Mouse (Mus musculus) erythroblast, embryonic 14.5 days (primary cell): Measurements from ENCODE around the gene Olfr1184. TPM values are rescaled to one million over a fixed set of nuclear protein-coding genes. Genes with fewer than 3 reads are reported as not detected.
"Not testable (repeated sequence)": the region's sequence is repeated elsewhere in the genome, so short reads cannot be mapped to it uniquely, and the experiment has no call there.

ENCODE experiments used
- H3K27me3 ChIP-seq: 2 replicates; pipeline ENCODE4 v1.6.1; 2012; ENCODE audit warnings: inconsistent platforms; ENCODE audit not compliant: control insufficient read depth
- H3K36me3 ChIP-seq: 2 replicates; pipeline ENCODE4 v1.6.1; 2012; ENCODE audit warnings: mild to moderate bottlenecking, inconsistent platforms; ENCODE audit not compliant: control insufficient read depth
- H3K4me1 ChIP-seq: 2 replicates; pipeline ENCODE4 v1.6.1; 2012; ENCODE audit warnings: inconsistent platforms; ENCODE audit not compliant: control insufficient read depth
- H3K4me3 ChIP-seq: replicated peaks from 2 replicates; pipeline ENCODE3; 2012; ENCODE audit warnings: moderate library complexity, mild to moderate bottlenecking, inconsistent platforms
- H3K9me3 ChIP-seq: 2 replicates; pipeline ENCODE4 v1.6.1; 2012; ENCODE audit warnings: low read length, inconsistent platforms, mixed read lengths; ENCODE audit not compliant: control insufficient read depth
- GATA1 ChIP-seq: IDR thresholded peaks from 2 replicates; pipeline ENCODE4 v1.6.1; 2012; ENCODE audit warnings: low read length, inconsistent platforms, mixed read lengths
- TAL1 ChIP-seq: IDR thresholded peaks from 3 replicates; pipeline ENCODE4 v1.6.1; 2012; ENCODE audit warnings: low read length, inconsistent platforms, mixed read lengths
- polyA plus RNA-seq: library from polyadenylated mRNA; stranded (reverse); fragments of >175 nt; gene quantifications from 2 replicates; pipeline ENCODE4 v1.2.3, GENCODE M21; 2012

The Olfr1184 gene
- 0.01 TPM in 1 of 2 replicates, not detected in the other for polyA plus RNA-seq

GRCm38 (mm10) chr2:88483298-88483697 lies at the start of gene Olfr1184:
Olfr1184 (plus strand) TSS chr2:88483598.
- H3K27me3 ChIP-seq: no peaks in the 10 kb centered on the region
- TF ChIP-seq TAL1: no peak
- no peak for TF ChIP-seq GATA1

GRCm38 (mm10) chr2:88449031-88449430 lies 34.4 kb upstream of the Olfr1184 start, which contains the start of gene Gm13757:
Gm13757 (minus strand) TSS chr2:88449131.
- H3K4me3 ChIP-seq: no peak within 1 kb of the TSS
- TF ChIP-seq GATA1 (no peak), TAL1 (no peak)
- no peaks in the 10 kb centered on the region for H3K9me3 ChIP-seq
- no peaks in the 10 kb centered on the region for H3K27me3 ChIP-seq
- H3K4me1 ChIP-seq: no peaks in the 10 kb centered on the region
- H3K36me3 ChIP-seq: no peaks in the 10 kb centered on the region

More at GRCm38 (mm10) chr2:88483298-88483697, at the start of gene Olfr1184:
- Histone ChIP-seq H3K36me3 (no peaks in the 10 kb centered on the region), H3K4me1 (no peaks in the 10 kb centered on the region), H3K4me3 (no peak within 1 kb of the TSS), H3K9me3 (no peaks in the 10 kb centered on the region)

- H3K27me3 ChIP-seq, H3K36me3 ChIP-seq, H3K4me3 ChIP-seq, H3K4me1 ChIP-seq, H3K9me3 ChIP-seq: not testable (repeated sequence)
These were observed 28.8 kb upstream of the Olfr1184 start, which contains the start of gene Olfr1183 for GRCm38 (mm10) chr2:88454567-88454966. Olfr1183 (plus strand) TSS chr2:88454867.

- H3K4me3 ChIP-seq: no peak within 1 kb of the TSS
- no peaks in the 10 kb centered on the region for H3K4me1 ChIP-seq
- no peaks in the 10 kb centered on the region for H3K9me3 ChIP-seq
- TF ChIP-seq TAL1 (no peak), GATA1 (no peak)
- H3K27me3 ChIP-seq: no peaks in the 10 kb centered on the region
- H3K36me3 ChIP-seq: no peaks in the 10 kb centered on the region
These were observed 9.6 kb downstream of the Olfr1184 start, which contains the start of gene Olfr1185-ps1 for GRCm38 (mm10) chr2:88493020-88493419. Olfr1185-ps1 (plus strand) TSS chr2:88493320.

GRCm38 (mm10) chr2:88518251-88518650 lies 34.9 kb downstream of the Olfr1184 start, which contains the start of gene Olfr1186:
Olfr1186 (plus strand) TSS chr2:88518551.
- Histone ChIP-seq H3K27me3 (no peaks in the 10 kb centered on the region), H3K4me3 (no peak within 1 kb of the TSS), H3K9me3 (no peaks in the 10 kb centered on the region), H3K36me3 (no peaks in the 10 kb centered on the region), H3K4me1 (no peaks in the 10 kb centered on the region)
- no peak for TF ChIP-seq TAL1
- no peak for TF ChIP-seq GATA1

- Histone ChIP-seq H3K4me1 (no peaks in the 10 kb centered on the region), H3K9me3 (peaks cover 5% of the 10 kb centered on the region; the same call in 1 of the 2 replicates), H3K27me3 (no peaks in the 10 kb centered on the region), H3K4me3 (no peak overlapping the region), H3K36me3 (no peaks in the 10 kb centered on the region)
- no peak for TF ChIP-seq GATA1
- TF ChIP-seq TAL1: no peak
These were observed 42.3 kb downstream of the Olfr1184 start for GRCm38 (mm10) chr2:88525720-88526119.

Other genes starting within 250 kb of the Olfr1184 start
- gene Olfr1173, start 203.7 kb upstream of the Olfr1184 start, polyA plus RNA-seq: not detected in 2 replicates
- gene Olfr1174-ps, start 168.5 kb upstream of the Olfr1184 start, polyA plus RNA-seq: not detected in 2 replicates
- not detected in 2 replicates for gene Olfr1175-ps, start 156.4 kb upstream of the Olfr1184 start, polyA plus RNA-seq
- 0.02 TPM in 1 of 2 replicates, not detected in the other for gene Olfr1176, start 146.9 kb upstream of the Olfr1184 start, polyA plus RNA-seq
- gene Olfr1177-ps, start 137.1 kb upstream of the Olfr1184 start, polyA plus RNA-seq: not detected in 2 replicates
- gene Olfr1178, start 96.5 kb upstream of the Olfr1184 start, polyA plus RNA-seq: not detected in 2 replicates
- not detected in 2 replicates for gene Olfr1179, start 77.1 kb upstream of the Olfr1184 start, polyA plus RNA-seq
- not detected in 2 replicates for gene Olfr1180, start 64.4 kb upstream of the Olfr1184 start, polyA plus RNA-seq
- not detected in 2 replicates for gene Olfr1181, start 57.4 kb upstream of the Olfr1184 start, polyA plus RNA-seq
- gene Gm13757, start 34.5 kb upstream of the Olfr1184 start, polyA plus RNA-seq: not detected in 2 replicates
- not detected in 2 replicates for gene Olfr1183, start 28.7 kb upstream of the Olfr1184 start, polyA plus RNA-seq
- not detected in 2 replicates for gene Olfr1185-ps1, start 9.7 kb downstream of the Olfr1184 start, polyA plus RNA-seq
- not detected in 2 replicates for gene Olfr1186, start 35.0 kb downstream of the Olfr1184 start, polyA plus RNA-seq
- not detected in 2 replicates for gene Olfr1188, start 73.3 kb downstream of the Olfr1184 start, polyA plus RNA-seq
- gene Olfr1189, start 102.9 kb downstream of the Olfr1184 start, polyA plus RNA-seq: not detected in 2 replicates
- 0.01 TPM in 1 of 2 replicates, not detected in the other for gene Olfr1191-ps1, start 156.9 kb downstream of the Olfr1184 start, polyA plus RNA-seq
- gene Olfr1192-ps1, start 164.9 kb downstream of the Olfr1184 start, polyA plus RNA-seq: not detected in 2 replicates
- not detected in 2 replicates for gene Olfr1193, start 192.0 kb downstream of the Olfr1184 start, polyA plus RNA-seq
- gene Olfr1195, start 205.6 kb downstream of the Olfr1184 start, polyA plus RNA-seq: not detected in 2 replicates
- not detected in 2 replicates for gene Olfr1196, start 221.0 kb downstream of the Olfr1184 start, polyA plus RNA-seq
- not detected in 2 replicates for gene Olfr1197, start 248.8 kb downstream of the Olfr1184 start, polyA plus RNA-seq